ENCODE assay signal across 15 mouse cellular contexts in the genomic region with DNA sequence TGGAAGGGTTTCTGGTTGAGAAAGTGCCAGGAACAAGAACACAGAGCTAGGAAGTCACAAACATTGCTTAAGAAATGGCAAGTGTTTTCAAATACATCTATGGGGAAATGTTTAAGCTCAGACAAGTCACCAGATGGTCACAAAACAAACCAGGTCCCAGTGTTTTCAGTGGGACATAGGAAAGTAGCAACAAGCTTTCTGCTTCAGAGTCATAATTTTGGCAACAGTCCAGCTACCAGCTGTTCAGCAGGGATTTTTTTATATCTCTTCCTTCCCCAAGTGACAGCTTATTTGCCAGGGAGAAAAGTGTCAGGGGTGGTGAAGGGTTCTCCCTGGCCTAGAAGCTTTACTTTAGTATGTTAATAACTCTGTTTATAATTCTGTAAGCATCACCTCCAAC. TPM values are rescaled to one million over a fixed set of nuclear protein-coding genes. Genes with fewer than 3 reads are reported as not detected.
DNase-seq lines count a peak whose midpoint lies in the region; ATAC-seq lines count a peak whose summit lies in the region.
"Had no signal": no experiment of that assay in that cellular context is flagged by ENCODE, and none has a peak within 500 bp of the region (broad histone marks: within the 10 kb centered on the region; RNA-seq: fewer than 3 reads in every experiment).

No protein-coding gene starts in this region.

- H3K4me2 ChIP-seq in forebrain, embryonic 14.5 days (ENCODE audit: low read length), result no peak overlapping the region
- H3K4me2 ChIP-seq in forebrain, embryonic 12.5 days, result no peak overlapping the region
- no peak overlapping the region for H3K4me2 ChIP-seq in kidney, embryonic 16.5 days (replicated peaks; ENCODE audit: low read depth, low read length)
- H3K4me2 ChIP-seq: liver, embryonic 12.5 days; midbrain, embryonic 12.5 days had no signal

- intact Hi-C loops in left cerebral cortex, postnatal 25 days (cut with DNase I), result no loop called here

- H3K4me1 ChIP-seq in forebrain, embryonic 14.5 days (ENCODE audit: control insufficient read depth, insufficient read depth, low read length), result no peaks in the 10 kb centered on the region
- no peaks in the 10 kb centered on the region for H3K4me1 ChIP-seq in forebrain, embryonic 12.5 days
- H3K4me1 ChIP-seq in kidney, embryonic 16.5 days (ENCODE audit: insufficient read depth, low read length), result no peaks in the 10 kb centered on the region
- H3K4me1 ChIP-seq: liver, embryonic 12.5 days; midbrain, embryonic 12.5 days had no signal

- no peaks in the 10 kb centered on the region for H3K9me3 ChIP-seq in forebrain, embryonic 14.5 days (replicated peaks; ENCODE audit: control insufficient read depth, low read length)
- H3K9me3 ChIP-seq in forebrain, embryonic 12.5 days, result no peaks in the 10 kb centered on the region
- no peaks in the 10 kb centered on the region for H3K9me3 ChIP-seq in kidney, embryonic 16.5 days (ENCODE audit: low read length)
- H3K9me3 ChIP-seq: liver, embryonic 12.5 days; midbrain, embryonic 12.5 days had no signal

- H3K27me3 ChIP-seq in forebrain, embryonic 14.5 days (replicated peaks; ENCODE audit: control insufficient read depth, insufficient read depth, low read length), result no peaks in the 10 kb centered on the region
- H3K27me3 ChIP-seq in forebrain, embryonic 12.5 days, result no peaks in the 10 kb centered on the region
- H3K27me3 ChIP-seq in kidney, embryonic 16.5 days (ENCODE audit: insufficient read depth, low read length), result no peaks in the 10 kb centered on the region
- H3K27me3 ChIP-seq: liver, embryonic 12.5 days; midbrain, embryonic 12.5 days had no signal

- ATAC-seq in forebrain, embryonic 14.5 days, result no peak
- ATAC-seq in forebrain, embryonic 12.5 days (ENCODE audit: low FRiP score), result no peak
- no peak for ATAC-seq in kidney, embryonic 16.5 days (ENCODE audit: low FRiP score, low TSS enrichment)
- ATAC-seq: liver, embryonic 12.5 days had no signal

- H3K27ac ChIP-seq in forebrain, embryonic 14.5 days (ENCODE audit: low read depth, low read length), result no peak overlapping the region
- H3K27ac ChIP-seq in forebrain, embryonic 12.5 days, result no peak overlapping the region
- no peak overlapping the region for H3K27ac ChIP-seq in kidney, embryonic 16.5 days (ENCODE audit: low read length)
- H3K27ac ChIP-seq: layer of hippocampus, adult 2 months; liver, embryonic 12.5 days; midbrain, embryonic 12.5 days had no signal

- no peak overlapping the region for H3K9ac ChIP-seq in forebrain, embryonic 14.5 days (ENCODE audit: low read length)
- no peak overlapping the region for H3K9ac ChIP-seq in forebrain, embryonic 12.5 days
- no peak overlapping the region for H3K9ac ChIP-seq in kidney, embryonic 16.5 days (replicated peaks; ENCODE audit: low read length)
- H3K9ac ChIP-seq: liver, embryonic 12.5 days; midbrain, embryonic 12.5 days had no signal

- no peaks in the 10 kb centered on the region for H3K36me3 ChIP-seq in forebrain, embryonic 14.5 days (ENCODE audit: control insufficient read depth, insufficient read depth, low read length)
- H3K36me3 ChIP-seq in forebrain, embryonic 12.5 days (replicated peaks), result no peaks in the 10 kb centered on the region
- no peaks in the 10 kb centered on the region for H3K36me3 ChIP-seq in kidney, embryonic 16.5 days (ENCODE audit: insufficient read depth, low read length)
- H3K36me3 ChIP-seq: liver, embryonic 12.5 days; midbrain, embryonic 12.5 days had no signal

- no peak overlapping the region for H3K4me3 ChIP-seq in forebrain, embryonic 14.5 days (ENCODE audit: low read depth, low read length)
- no peak overlapping the region for H3K4me3 ChIP-seq in forebrain, embryonic 12.5 days (replicated peaks)
- H3K4me3 ChIP-seq in kidney, embryonic 16.5 days (ENCODE audit: low read length), result no peak overlapping the region
- H3K4me3 ChIP-seq: layer of hippocampus, adult 2 months; liver, embryonic 12.5 days; midbrain, embryonic 12.5 days had no signal

- DNase-seq in forebrain, embryonic 14.5 days (ENCODE audit: low spot score), result peak; percentile 48
- peak; percentile 21 for DNase-seq in kidney, adult 9 months
- peak; percentile 21 for DNase-seq in 3T3-L1 (ENCODE audit: low read depth, low spot score)
- peak; percentile 20 to 54 for DNase-seq in left cerebral cortex, postnatal 25 days (ENCODE audit: low spot score in 2 of 2)
- DNase-seq in embryo, embryonic 10 days (ENCODE audit: low spot score), result no peak
- no peak for DNase-seq in thymus, adult 18-20 months
- DNase-seq: adrenal gland, postnatal 14 days; cerebellum, adult 8-10 months; thymus, postnatal 4 days had no signal

RNA-seq across cellular contexts. Expression of gene Ccdc152, which starts 9.6 kb away (rescaled TPM):
- 0.15 TPM in 1 of 2 replicates, not detected in the other for polyA plus RNA-seq in forebrain, embryonic 14.5 days (2014; fragmentation: Nextera tagmentation; extraction: Ambion mirVana)
- polyA plus RNA-seq in forebrain, embryonic 12.5 days (2016; fragmentation: Nextera tagmentation; extraction: Ambion mirVana), result 0.14 TPM in 1 of 2 replicates, not detected in the other
- 0.46 TPM in 1 of 2 replicates, not detected in the other for polyA plus RNA-seq in kidney, embryonic 16.5 days (2015; fragmentation: Nextera tagmentation; extraction: Ambion mirVana)
- total RNA-seq in left cerebral cortex, postnatal 25 days (2021), result not detected
- total RNA-seq: adrenal gland, postnatal 14 days; heart, postnatal 36 days; layer of hippocampus, adult 2 months had no signal

RNA-seq across cellular contexts. Expression of gene Selenop, which starts 44.6 kb away (rescaled TPM):
- 101 and 126 TPM in 2 replicates for polyA plus RNA-seq in forebrain, embryonic 14.5 days (2014; fragmentation: Nextera tagmentation; extraction: Ambion mirVana)
- polyA plus RNA-seq in forebrain, embryonic 12.5 days (2016; fragmentation: Nextera tagmentation; extraction: Ambion mirVana), result 35.4 and 42.5 TPM in 2 replicates
- polyA plus RNA-seq in kidney, embryonic 16.5 days (2015; fragmentation: Nextera tagmentation; extraction: Ambion mirVana), result 158 and 163 TPM in 2 replicates
- total RNA-seq in left cerebral cortex, postnatal 25 days (2021), result 100 to 1,000 TPM; 309 to 364 TPM

Comparison
In these comparisons a context has a peak if more than half of its experiments do, and no peak if none do; other contexts are left out.
1. DNase-seq: peak in forebrain, embryonic 14.5 days (single experiment), kidney, adult 9 months (single experiment), 3T3-L1 (single experiment) and left cerebral cortex, postnatal 25 days (2 of 2); none in embryo, embryonic 10 days (single experiment) and thymus, adult 18-20 months (0 of 2).